Mouse (Mus musculus): ENCODE data around the gene Lemd2.

DNA sequence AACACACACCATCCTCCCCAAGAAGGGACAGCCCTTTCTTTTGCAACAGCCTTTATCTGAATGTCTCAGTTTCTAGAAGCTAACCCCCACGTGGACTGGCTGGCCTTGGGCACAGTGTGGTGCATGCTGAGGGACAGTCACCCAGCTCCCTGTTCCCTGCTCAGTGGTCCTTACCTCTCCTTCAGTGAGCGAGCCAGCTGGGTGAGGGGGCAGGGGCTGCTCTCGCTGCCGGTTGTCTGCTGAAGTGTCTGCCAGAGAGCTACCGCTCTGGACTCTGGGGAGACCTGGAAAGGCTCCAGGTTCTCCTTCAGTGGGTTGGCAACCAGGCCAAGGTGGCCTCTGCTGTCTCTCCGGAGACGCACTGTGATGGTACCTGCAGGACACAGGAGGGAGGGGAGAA lies 53.4 kb downstream of the Lemd2 start:
- TF ChIP-seq CTCF (IDR thresholded peaks at IDR 0.05; ENCODE audit: borderline replicate concordance, control insufficient read depth, extremely low read depth, insufficient read depth, low read length, poor library complexity): no peak
- TF ChIP-seq POLR2A (IDR thresholded peaks at IDR 0.05; ENCODE audit: control insufficient read depth, extremely low read depth, insufficient read depth, low read length, poor library complexity): no peak

Data from thymus, adult 2 months (tissue).